8 mouse cellular contexts compared by ENCODE assay signal in genomic region chr11:60416963-60417716, GRCm38 (mm10). TPM values are rescaled to one million over a fixed set of nuclear protein-coding genes. Genes with fewer than 3 reads are reported as not detected.
DNase-seq lines count a peak whose midpoint lies in the region; ATAC-seq lines count a peak whose summit lies in the region.

TSS of gene Gid4 (plus strand) at chr11:60417145.

- no peaks in the 10 kb centered on the region for H3K27me3 ChIP-seq in hindbrain, embryonic 12.5 days

- H3K9me3 ChIP-seq in hindbrain, embryonic 12.5 days (replicated peaks): no peaks in the 10 kb centered on the region

- H3K4me2 ChIP-seq in hindbrain, embryonic 12.5 days (replicated peaks): peak within 1 kb of the TSS; percentile 86

- DNase-seq in NIH3T3 (ENCODE audit: low read depth): peak; percentile 100
- DNase-seq in cerebellum, postnatal 10 days: peak; percentile 99
- DNase-seq in frontal cortex, postnatal 10 days (ENCODE audit: low spot score in 2 of 2): peak; percentile 98 to 99
- peak; percentile 98 to 99 for DNase-seq in layer of hippocampus, postnatal 14 days (ENCODE audit: low spot score in 2 of 2)
- DNase-seq in lung, postnatal 14 days: peak; percentile 99
- DNase-seq in retina, adult 2 months (ENCODE audit: low read depth, low spot score): peak; percentile 98
- DNase-seq in thymus, postnatal 36 days: peak; percentile 98 to 99

- H3K27ac ChIP-seq in hindbrain, embryonic 12.5 days: peak within 1 kb of the TSS; percentile 82

- H3K36me3 ChIP-seq in hindbrain, embryonic 12.5 days: no peaks in the 10 kb centered on the region

- ATAC-seq in hindbrain, embryonic 12.5 days (ENCODE audit: low FRiP score): peak; percentile 97

- H3K4me3 ChIP-seq in hindbrain, embryonic 12.5 days: peak within 1 kb of the TSS; percentile 89

- peaks cover 30% of the 10 kb centered on the region for H3K4me1 ChIP-seq in hindbrain, embryonic 12.5 days

- under 1% methylated on average over 61 of the region's 81 CpGs for WGBS in hindbrain, embryonic 12.5 days

- peak within 1 kb of the TSS; percentile 96 for H3K9ac ChIP-seq in hindbrain, embryonic 12.5 days

RNA-seq across cellular contexts. Expression of gene Gid4, which starts in this region (rescaled TPM):
- 28.1 and 30.1 TPM in 2 replicates for polyA plus RNA-seq in hindbrain, embryonic 12.5 days (2016; fragmentation: Nextera tagmentation; extraction: Ambion mirVana)
- total RNA-seq in layer of hippocampus, postnatal 14 days (2021): 10 to 100 TPM; 40.1 to 40.5 TPM

Comparison
In these comparisons a context has a peak if more than half of its experiments do, and no peak if none do; other contexts are left out.
1. Peak in every context shown above with its lines: DNase-seq, ATAC-seq, H3K4me3 ChIP-seq and H3K27ac ChIP-seq.